ENCODE assay signal across 1 mouse cellular context in the genomic region with DNA sequence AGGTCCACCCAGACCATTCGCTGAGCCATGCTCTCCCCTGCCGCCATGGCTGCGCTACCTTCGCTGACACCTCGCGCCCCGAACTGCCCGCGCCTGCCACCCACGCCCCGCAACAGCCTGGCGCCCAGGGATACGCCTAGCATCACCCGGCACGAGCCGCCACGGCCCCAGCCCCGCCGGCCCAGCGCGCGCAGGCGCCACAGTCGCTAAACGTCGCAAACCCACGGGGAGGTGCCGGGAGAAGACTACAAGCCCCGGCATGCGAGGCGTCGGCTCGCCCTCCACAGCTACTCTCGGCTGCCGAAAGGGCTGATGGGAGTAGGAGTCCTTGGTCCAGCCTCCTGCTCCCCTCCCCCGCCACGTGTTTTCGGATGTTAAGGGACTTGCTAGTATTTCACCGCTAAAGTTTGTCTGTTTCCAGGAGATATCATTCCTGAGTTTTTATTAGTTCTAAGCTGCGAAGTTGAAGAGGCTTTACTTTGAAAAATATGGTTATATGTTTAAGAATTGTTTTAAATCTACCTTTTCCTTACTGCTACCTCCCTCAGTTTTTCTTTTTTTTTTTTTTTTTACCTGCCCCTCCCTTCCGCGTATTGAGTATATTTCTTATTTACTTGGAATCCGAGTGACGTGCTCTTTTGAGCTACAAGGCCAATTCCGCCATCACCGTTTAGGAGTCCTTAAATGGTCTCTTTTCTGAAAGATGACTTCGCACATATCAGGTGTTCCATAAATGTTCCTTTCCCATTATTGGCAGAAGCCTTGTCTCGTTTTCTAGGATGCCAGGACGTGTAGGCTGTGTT.
A peak's percentile ranks its signal among the peaks of the same experiment; 100 is the strongest.
TF ChIP-seq lines count a peak whose summit lies in the region.

A gene (minus strand): TSS at position 213 of the 803 bp plus-strand sequence.

TF ChIP-seq in myocyte, 11 proteins besides CTCF, POLR2A, EP300 and RAD21 (continued from another document):
- TF ChIP-seq POLR2AphosphoS2 (IDR thresholded peaks at IDR 0.05; ENCODE audit: insufficient read length, low read depth) = peak; percentile 82
- TF ChIP-seq SRF (IDR thresholded peaks at IDR 0.05; ENCODE audit: control insufficient read depth, insufficient read length, low read depth) = no peak
- no peak for TF ChIP-seq E2F4 (IDR thresholded peaks at IDR 0.05; ENCODE audit: insufficient read depth)
- no peak for TF ChIP-seq MAX (IDR thresholded peaks at IDR 0.05; ENCODE audit: low read depth)
